Mouse (Mus musculus): ENCODE measurements at regions not wholly inside any gene's neighbourhood (a gene's known extent, or its start where the extent isn't known, plus 50 kb on each side); places are given as distances from the start of the nearest gene placed in this dataset.
"Not testable (repeated sequence)": the region's sequence is repeated elsewhere in the genome, so short reads cannot be mapped to it uniquely, and the experiment has no call there.

DNA sequence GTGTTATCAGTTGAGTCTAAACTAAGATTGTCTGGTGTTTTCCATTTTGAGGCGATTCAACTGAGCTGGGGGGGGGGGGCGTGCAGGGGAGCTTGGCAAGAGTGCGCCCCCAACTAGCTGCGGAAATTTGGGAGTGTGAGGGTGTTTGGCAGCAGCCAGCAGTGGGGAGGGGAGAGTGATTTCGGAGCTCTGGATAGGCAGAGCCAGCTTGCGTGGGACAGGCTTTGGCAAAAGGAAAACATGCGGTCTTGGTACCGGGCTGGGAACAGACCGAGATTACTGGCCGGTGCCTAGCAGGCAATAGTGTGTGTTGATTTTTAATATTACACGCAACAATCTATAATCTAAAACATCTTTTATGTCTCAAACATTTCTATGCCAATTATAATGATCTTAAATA, 199.4 kb upstream of the Cdk6 start:
- not testable (repeated sequence) for DNase-seq (ENCODE audit: low spot score in 2 of 2)

DNA sequence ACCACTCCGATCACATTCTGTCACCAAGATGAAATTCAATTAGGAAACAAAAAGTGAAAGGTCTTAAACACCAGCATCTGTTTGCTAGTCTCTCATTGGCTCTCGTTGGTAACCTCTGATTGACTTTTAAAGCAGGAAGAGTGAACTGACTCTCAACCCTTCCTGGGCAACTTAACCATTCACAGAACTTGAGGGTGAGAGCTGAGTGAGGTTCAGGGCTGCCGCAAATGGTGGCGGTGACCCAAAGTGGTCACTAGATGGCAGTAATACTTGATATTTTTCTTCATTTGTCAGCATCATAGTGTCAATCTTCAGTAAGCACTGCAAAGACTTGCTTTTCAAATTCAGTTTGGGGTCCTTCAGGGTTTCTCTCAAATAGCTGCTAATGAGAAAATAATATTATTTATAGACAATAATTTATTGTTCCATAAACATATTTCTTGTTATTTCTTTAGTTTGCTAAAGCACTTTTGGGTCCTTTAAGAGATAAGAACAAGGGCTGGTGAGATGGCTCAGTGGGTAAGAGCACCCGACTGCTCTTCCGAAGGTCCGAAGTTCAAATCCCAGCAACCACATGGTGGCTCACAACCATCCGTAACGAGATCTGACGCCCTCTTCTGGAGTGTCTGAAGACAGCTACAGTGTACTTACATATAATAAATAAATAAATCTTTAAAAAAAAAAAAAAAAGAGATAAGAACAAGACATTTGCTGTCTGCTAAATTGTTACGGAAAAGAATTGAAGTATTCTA, 194.6 kb upstream of the Cdk6 start:
- DNase-seq (ENCODE audit: low spot score in 2 of 2): peak in 1 of 2 experiments; percentile 23

DNA sequence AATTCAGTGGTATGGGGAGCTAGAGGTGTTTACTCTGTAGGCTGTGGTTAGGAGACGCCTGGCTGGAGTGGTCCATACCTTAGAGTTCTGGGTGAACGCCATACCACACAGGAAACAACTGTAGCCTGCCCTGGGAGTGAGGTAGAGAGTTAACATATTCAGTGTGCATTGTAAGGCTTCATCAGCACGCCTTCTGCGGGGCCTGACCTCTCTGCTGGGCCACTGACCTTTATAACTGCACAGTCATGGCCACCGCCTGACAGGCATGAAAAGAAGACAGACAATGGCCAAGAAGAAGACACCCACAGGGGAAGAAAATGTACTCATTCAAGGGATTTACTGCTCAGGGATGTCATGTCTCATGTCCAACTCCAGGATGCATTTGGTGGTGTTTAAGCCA, 191.4 kb upstream of the Cdk6 start:
- DNase-seq (ENCODE audit: low spot score in 2 of 2): not testable (repeated sequence)

DNA sequence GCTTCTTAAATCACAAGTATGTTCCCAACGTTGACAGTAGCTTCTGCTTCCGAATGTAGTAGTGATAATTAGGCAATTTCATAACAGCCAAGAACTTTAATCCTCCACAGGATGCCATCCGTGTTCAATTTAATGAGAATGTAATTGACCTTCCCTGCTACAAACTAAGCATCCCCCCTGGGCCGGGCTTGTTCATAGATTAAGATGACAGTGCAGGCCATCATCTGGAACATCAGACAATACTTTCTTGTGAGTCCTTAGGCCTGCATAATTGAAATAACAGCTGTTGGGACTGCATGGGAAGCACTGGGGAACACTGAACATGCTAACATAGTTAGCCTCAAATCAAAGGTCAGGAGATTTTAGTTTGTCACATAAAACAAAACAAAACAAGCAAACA, 190.5 kb upstream of the Cdk6 start:
- not testable (repeated sequence) for DNase-seq (ENCODE audit: low spot score in 2 of 2)

DNA sequence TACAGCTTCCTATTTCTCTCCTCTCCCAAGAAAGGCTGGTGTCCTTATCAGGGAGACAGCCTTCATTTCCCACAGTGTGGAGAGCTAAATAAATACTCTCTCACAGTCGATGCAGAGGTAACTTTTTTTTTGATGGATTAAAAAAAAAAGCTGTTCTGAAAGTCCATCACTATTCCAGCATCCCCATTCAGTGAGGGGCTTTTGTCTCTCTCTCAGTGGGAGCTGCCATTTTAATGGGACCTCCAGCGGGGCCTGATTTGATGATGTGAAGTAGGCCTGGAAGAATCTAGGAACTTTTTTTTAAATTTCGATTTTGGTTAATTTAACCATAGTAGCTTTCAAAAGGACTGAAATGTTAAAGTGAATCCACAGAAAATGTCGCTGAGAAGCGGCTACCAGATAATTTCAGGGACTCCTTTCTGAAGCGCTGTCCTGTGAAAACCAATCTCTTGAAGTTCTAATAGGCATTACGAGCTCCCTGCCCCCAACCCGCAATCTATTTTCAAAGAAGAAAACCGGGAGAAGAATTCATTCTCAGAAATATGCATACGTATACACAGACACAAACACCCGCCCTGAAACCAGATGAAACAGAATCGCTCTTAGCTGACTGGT, 189.6 kb upstream of the Cdk6 start:
- DNase-seq (ENCODE audit: low spot score in 2 of 2): not testable (repeated sequence)

DNA sequence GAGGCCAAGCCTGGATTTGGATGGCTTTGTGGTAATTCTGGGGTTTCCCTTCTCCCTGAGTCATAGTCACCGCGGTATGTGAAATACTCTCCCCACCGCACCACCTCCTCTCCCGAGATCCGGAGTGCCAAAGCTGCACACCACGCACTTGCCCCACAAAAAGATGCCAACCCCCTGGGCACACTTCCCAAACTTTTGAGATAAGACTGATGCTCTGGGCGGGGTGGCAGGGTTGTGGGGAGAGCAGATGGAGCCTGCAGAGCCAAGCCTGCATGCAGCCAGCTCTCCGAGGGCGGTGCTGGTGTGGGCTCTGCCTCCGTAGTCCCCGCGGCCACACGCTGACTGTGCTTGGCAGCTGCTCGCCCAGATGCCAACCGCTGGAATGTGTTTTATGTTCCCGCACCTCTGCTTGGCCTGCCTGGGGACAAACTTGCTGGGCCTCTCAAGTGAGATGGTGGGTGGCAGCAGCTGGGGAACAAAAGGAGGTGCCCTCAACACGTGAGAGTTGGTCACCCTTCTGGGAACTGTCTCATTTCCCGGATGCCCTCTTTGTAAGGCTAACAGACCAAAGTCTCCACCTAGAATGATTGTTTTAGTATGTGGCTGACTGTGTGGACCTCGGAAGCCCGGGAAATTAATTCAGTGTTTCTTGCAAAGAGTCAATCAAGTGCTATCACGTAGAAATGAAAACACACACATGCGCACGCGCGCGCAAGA, 189.0 kb upstream of the Cdk6 start:
- peak; percentile 8 to 22 for DNase-seq (ENCODE audit: low spot score in 2 of 2)

DNA sequence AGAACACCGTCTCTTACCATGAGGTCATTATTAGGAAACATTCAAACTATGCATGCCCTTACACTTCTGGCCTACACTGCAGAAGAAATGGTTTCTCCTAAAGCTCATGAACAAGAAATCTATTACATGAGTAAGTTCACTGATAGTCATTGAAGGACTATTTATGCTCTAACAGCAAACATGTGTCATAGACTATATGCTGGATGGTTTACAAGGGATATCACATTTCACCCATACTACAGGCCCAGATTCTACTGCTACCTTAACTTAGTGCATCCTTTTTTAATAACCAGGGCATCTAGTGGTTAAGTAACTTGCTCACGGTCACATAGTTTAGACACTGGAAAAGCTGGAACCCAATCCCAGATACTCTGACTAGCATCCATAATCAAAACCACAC, 175.8 kb upstream of the Cdk6 start:
- DNase-seq (ENCODE audit: low spot score in 2 of 2): not testable (repeated sequence)

DNA sequence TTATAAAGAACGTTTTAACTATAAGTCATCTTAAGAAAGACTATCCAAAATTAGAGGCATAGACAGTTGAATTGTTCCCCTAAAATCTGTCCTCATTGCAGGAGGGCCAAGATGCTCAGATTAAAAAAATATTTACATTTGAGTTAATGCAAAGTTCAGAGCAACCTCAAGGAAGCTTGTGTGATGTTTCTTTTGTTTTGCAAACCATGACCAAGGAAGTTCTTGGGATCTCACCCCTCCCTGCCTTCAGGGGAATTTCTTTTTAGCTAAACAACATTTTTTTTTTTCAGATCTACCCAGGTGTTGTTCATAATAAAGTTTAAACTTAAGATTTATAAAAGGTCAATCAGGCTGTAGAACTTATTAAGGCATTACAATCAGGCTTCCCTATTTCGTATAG, 174.8 kb upstream of the Cdk6 start:
- not testable (repeated sequence) for DNase-seq (ENCODE audit: low spot score in 2 of 2)

DNA sequence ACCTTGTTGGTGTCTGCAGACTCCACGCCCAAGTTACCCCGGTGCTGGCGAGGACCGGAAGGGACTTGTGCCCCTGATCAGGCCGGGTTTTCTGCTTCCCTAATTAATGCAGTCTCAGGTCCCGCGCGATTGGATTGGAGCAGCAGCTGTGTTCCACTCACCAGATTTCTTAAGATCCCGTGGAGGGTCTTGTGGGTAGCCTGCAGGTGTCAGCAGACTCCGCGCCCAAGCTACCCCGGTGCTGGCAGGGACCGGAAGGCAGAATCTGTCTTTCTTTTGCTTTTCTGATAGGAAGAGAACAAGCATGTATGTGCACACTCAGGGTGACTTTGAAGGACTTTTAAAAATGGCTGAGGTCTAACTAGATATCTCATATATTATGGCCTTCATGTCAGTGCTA, 147.7 kb upstream of the Cdk6 start:
- DNase-seq (ENCODE audit: low spot score in 2 of 2): peak in 1 of 2 experiments; percentile 16

DNA sequence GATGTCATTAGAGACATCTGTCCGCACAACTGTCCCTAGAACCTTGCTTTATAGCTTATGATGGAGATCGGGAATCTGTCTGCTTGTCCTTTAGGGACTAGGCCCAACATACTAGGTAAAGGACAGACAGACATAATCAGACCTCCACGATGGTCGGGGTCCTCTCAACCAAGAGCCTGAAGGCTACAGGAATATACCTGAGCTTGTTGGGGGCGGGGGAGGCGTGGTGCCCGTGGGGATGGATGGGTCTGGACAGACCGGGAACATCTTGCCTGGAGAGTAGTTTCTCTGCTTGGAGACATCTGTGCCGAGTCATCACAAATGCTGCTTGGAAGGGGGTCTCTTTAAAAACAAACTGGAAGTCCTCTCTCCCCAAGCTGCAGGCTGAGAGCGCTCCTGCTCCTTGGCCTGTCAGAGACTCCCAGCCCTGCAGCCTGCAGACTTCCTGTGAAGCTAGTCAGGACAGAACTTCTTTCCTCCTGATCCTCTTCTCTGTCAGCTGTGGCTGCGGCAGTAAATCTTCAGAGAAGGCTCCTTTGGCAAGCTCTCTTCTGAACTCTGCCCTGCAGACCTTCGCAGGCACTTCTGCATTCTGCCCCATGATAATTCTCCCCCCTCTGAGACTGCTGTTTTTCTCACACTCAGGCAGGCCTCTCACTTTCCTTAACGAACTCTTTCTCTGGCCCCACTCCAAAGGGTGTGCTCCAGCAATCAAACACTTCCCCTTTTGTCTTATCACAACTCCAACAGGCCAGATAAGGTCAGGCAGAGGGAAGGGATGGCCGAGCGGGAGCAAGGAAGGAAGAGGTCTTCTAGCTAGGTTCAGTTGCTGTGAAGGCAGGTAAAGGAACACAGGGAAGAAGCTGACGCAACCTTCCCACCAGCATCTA, 143.1 kb upstream of the Cdk6 start:
- DNase-seq (ENCODE audit: low spot score in 2 of 2): peak in 1 of 2 experiments; percentile 13

DNA sequence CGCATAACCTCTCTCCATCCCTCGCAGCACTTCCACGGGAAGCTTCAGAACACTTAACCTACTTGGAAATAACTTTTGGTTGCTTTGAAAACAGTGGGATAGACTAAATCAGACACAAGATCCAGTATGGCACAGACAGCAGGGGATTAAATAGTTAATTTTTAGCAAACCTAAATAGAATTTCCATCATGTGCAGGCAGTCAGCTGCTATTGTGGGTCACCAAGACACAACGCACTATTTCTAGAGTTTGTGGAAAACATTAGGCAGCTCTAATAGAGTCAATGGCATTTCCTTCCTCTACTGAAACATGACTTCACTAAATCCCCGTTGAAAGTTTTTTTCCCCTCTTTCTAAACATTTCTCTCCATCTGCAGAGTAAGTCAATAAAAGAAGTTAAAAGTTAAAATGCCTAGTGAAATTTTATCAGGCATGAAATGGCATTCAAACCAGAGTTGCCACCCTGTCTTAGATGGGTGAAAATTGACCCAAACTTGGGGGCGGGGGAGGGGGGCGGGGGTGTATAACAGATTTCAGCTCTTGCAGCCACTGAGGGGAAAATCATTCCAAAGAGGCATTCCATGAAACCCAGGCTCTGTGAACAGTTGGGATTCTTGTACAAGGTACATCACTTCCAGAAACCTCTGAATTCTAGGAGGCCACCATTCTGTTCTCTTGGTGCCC, 142.3 kb upstream of the Cdk6 start:
- not testable (repeated sequence) for DNase-seq (ENCODE audit: low spot score in 2 of 2)

DNA sequence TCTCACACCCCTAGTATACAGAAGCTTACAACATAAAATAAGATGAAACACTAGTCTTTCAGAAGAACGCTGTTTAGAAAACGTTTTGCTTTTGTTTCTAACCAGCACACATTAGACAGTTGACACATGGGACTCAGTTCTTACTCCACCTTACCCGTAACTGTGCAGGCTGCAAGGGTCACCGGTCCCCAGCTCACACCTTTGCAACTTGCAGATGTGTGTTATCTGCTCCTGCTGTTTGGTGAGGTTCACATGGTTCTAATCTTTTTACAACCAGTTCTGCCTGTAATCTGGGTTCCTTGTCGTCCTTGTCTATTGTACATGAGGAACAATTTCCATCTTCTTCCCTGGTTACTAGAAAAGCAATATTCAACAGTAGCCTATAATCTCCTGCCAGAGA, 135.1 kb upstream of the Cdk6 start:
- DNase-seq (ENCODE audit: low spot score in 2 of 2): not testable (repeated sequence)

DNA sequence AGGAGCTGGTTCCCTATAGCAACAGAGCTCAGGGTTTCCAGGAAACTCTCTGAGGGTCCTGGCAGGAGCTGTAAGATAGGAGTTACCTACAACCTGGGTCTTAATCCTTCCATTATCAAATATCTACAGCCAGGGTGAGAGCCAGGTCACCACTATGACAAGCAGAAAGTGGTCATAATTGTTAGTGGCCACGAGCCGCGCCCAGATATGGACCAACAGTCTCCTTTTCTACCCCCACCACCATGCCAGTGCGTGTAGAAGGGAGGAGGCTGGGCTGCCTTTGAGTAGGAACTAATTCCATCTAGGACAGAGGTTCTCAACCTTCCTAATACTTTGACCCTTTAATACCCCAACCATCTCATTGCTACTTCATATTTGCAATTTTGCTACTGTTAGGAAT, 133.0 kb upstream of the Cdk6 start:
- not testable (repeated sequence) for DNase-seq (ENCODE audit: low spot score in 2 of 2)

DNA sequence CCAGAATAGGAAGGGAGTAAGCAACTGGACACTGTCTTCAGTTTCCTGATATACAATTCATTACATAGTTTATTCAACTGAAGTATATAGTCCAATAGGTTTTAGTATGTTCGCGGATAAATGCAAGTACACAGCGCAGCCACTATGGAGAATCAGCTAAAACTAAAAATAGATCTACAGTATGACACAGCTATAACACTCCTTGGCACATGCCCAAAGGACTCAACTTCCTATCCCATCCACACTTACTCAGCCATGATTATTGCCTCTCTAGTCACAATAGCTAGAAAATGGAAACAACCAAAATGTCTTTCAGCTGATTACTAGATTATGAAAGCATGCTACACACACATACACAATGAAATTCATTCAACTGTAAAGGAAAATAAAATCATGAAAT, 130.0 kb upstream of the Cdk6 start:
- DNase-seq (ENCODE audit: low spot score in 2 of 2): no peak

DNA sequence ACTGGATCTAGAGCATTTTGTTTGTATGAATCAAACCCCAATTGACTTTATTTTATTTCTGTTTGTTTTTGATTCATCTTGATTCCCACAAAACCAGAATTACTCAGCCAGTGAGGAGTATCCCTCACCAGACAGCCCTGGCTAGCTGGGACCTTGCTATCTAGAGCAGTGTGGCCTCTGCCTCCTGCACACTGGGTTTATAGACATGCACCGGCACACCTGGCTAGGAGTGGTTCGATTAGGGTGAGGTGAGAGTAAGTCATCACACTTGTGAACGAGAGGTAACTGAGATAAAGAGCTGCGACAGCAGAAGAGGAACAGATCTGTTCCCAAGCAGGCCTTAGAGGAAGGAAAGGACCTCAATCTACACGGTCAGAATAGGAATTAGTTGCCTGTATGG, 125.2 kb upstream of the Cdk6 start:
- no peak for DNase-seq (ENCODE audit: low spot score in 2 of 2)

DNA sequence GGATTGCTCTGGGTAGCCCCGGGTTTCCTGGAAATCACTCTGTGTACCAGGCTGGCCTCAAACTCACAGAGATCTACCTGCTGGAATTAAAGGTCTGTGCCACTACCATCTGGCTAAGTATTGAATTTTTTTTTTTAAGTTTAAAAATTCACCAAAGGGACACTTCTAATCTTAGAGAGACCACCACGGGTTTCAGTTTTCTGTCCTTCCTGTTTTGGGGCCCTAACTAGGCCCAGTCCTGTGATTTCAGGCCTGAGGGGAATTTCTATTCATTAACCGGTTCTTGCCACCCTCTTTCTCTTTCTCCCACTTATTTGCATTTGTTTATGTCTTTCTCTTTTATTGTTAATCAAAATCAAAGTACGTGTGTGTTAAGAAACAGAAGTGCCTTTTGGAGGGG, 122.1 kb upstream of the Cdk6 start:
- no peak for DNase-seq (ENCODE audit: low spot score in 2 of 2)

DNA sequence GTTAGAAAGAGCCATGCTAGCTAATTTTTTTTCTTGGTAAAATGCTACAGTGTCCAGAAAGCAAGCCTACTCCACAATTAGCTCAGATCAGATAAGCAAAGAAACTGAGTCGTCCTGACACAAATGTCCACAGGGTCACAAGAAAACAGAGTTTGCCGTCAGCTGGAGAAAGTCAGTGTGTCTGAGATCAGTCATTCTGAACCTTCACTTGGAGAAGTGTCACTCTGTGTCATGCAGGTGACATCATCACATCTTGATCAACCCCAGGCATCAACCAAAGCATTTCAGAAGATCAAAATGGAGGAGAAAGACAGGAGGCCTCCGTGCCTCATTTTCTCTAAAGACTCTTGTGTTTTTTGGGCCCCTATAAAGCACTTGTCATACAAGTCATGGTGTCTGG, 121.5 kb upstream of the Cdk6 start:
- no peak for DNase-seq (ENCODE audit: low spot score in 2 of 2)

DNA sequence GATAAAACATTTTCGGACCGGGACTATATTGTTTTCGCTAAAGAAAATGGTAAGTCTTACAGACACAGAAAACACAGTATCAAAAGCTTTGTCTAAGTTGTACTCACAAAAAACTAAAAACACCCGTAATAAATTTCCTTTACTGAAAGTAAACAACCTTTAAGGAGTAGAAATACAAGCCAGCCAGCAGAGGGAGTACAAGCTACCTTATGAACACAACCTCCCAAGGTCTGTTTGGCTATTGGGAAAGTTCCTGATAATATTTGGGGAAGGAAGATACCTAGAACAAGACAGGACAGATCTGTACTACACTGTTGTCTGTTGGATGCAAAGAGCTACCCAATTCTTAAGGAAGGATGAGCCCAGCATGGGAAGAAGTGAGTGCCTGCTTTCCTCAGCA, 117.5 kb upstream of the Cdk6 start:
- DNase-seq (ENCODE audit: low spot score in 2 of 2): not testable (repeated sequence)

DNA sequence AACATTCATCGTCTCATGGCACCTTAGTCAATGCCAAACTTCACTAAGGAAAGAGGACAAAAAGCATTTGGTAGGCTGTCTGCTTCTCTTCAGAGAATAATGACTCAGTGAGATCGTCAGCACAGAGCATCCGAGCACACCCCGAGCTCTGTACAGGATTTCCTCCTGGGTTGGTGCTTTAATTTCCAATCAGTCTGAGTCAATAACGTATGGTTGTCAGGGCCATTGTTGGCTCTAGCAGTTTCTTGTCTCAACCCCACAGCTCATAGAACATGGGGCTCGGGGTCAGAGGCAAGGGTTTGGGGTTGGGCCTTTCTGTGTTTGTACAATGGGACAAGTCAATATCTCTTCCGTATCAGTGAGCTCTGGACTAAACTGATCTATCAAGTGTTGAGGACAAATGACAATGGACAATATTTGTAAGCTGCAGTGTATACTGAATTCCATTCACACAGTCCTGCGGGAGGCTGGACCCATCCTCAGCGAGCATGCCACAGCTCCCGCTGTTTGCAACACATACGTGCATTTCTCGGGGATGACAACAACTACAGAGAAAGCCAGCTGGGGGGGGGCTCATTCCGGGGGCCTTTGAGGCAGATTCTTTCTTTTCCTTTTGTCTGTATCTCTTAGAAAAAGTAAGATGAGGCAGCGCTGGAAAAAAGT, 116.8 kb upstream of the Cdk6 start:
- not testable (repeated sequence) for DNase-seq (ENCODE audit: low spot score in 2 of 2)

DNA sequence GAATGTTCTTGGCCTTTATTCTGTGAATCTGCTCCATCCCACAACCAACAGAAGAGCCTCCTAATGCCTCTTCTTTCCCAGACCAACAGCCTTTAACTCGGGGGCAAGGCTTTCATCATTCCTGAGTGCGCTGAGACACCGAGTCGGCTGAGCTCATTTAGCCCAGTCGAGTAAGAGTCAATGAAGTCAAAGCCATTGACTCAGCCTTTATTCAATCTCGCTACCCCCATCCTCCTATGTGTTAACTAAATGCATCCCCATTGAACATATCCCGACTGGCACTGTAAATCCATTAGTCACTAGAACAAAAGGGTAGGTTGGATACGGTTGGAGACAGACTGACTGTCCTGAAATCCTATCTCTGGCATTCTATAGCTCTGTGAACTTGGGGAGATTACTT, 115.9 kb upstream of the Cdk6 start:
- not testable (repeated sequence) for DNase-seq (ENCODE audit: low spot score in 2 of 2)

DNA sequence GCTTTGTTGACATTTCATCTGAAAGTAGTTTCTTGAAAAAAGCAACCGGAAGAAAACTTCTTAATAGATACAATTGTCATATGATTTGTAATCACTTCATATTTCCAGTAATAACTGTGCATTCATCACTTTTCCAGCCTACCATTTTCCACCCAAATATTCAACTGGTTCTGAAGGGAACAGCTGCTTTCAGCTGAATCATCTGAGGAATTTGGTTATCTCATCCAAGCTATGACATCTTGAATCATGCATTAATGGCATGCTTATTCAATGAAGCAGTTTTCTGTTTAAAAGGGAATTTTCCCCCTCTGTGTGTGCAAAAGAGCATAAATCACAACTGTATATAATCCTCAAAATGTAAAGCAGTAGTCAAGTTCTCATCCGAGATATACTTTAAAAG, 97.2 kb upstream of the Cdk6 start:
- not testable (repeated sequence) for DNase-seq (ENCODE audit: low spot score in 2 of 2)

Measured in spleen, postnatal 10 days (tissue).